Mouse (Mus musculus): Measurements from ENCODE around the gene Myb. TPM values are rescaled to one million over a fixed set of nuclear protein-coding genes. Genes with fewer than 3 reads are reported as not detected.

Gene Myb
- 12.1 TPM for polyA plus RNA-seq (2017; shearing (Covaris generic))

GRCm38 (mm10) chr10:21160537-21161358 lies at the start of gene Myb:
Myb (minus strand) TSS chr10:21160984.

Other genes starting within 250 kb of the Myb start
- gene Ahi1, start 208.4 kb downstream of the Myb start, polyA plus RNA-seq (2017; shearing (Covaris generic)) = 9.9 TPM
- gene Hbs1l, start 135.0 kb upstream of the Myb start, polyA plus RNA-seq (2017; shearing (Covaris generic)) = 120 TPM
- not detected for gene Aldh8a1, start 216.3 kb upstream of the Myb start, polyA plus RNA-seq (2017; shearing (Covaris generic))